Mouse (Mus musculus) limb, embryonic 14.5 days (tissue): ENCODE measurements at regions not wholly inside any gene's neighbourhood (a gene's known extent, or its start where the extent isn't known, plus 50 kb on each side); places are given as distances from the start of the nearest gene placed in this dataset.
A peak's percentile ranks its signal among the peaks of the same experiment; 100 is the strongest.

Source experiments
- ATAC-seq: fragments of 200-750 bp; cut with Nextera tagmentation; 2 replicates; pipeline ENCODE4 v1.8.0; 2017; ENCODE audit warnings: low read depth, moderate number of reproducible peaks, moderate TSS enrichment; ENCODE audit not compliant: low FRiP score
- DNase-seq: peaks from one replicate; pipeline ENCODE4 v3.0.0-alpha.2; 2015; ENCODE audit warnings: low spot score
- H3K27ac ChIP-seq: fragments of 300-500 bp; sonication (generic); replicated peaks from 2 replicates; pipeline ENCODE4 v1.5.1; 2014; ENCODE audit warnings: low read depth, mild to moderate bottlenecking, low read length, moderate library complexity, mixed read lengths
- H3K27me3 ChIP-seq: fragments of 300-500 bp; sonication (generic); 2 replicates; pipeline ENCODE4 v1.6.1; 2014; ENCODE audit warnings: low read length, mixed read lengths; ENCODE audit not compliant: control insufficient read depth, insufficient read depth
- H3K36me3 ChIP-seq: fragments of 300-500 bp; sonication (generic); 2 replicates; pipeline ENCODE4 v1.6.1; 2014; ENCODE audit warnings: mild to moderate bottlenecking, low read length, moderate library complexity, mixed read lengths; ENCODE audit not compliant: control insufficient read depth, insufficient read depth
- H3K4me1 ChIP-seq: fragments of 300-500 bp; sonication (generic); 2 replicates; pipeline ENCODE4 v1.6.1; 2014; ENCODE audit warnings: antibody characterized with exemption, low read length, mixed read lengths; ENCODE audit not compliant: control insufficient read depth, insufficient read depth
- H3K4me2 ChIP-seq: fragments of 300-500 bp; sonication (generic); replicated peaks from 2 replicates; pipeline ENCODE4 v1.6.1; 2014; ENCODE audit warnings: low read depth, mild to moderate bottlenecking, low read length, moderate library complexity; ENCODE audit not compliant: severe bottlenecking
- H3K4me3 ChIP-seq: fragments of 300-500 bp; sonication (generic); replicated peaks from 2 replicates; pipeline ENCODE4 v1.5.1; 2014; ENCODE audit warnings: low read length
- H3K9ac ChIP-seq: fragments of 300-500 bp; sonication (generic); 2 replicates; pipeline ENCODE4 v1.6.1; 2014; ENCODE audit warnings: mild to moderate bottlenecking, low read depth, low read length, moderate library complexity; ENCODE audit not compliant: severe bottlenecking
- H3K9me3 ChIP-seq: fragments of 300-500 bp; sonication (generic); 2 replicates; pipeline ENCODE4 v1.6.1; 2016; ENCODE audit warnings: low read length; ENCODE audit not compliant: control insufficient read depth
- POLR2A ChIP-seq: fragments of 200-500 bp; IDR thresholded peaks from 2 replicates; pipeline ENCODE4 v1.8.0; 2012; ENCODE audit warnings: inconsistent platforms, mild to moderate bottlenecking, moderate library complexity, borderline replicate concordance; ENCODE audit not compliant: insufficient read depth, insufficient read length; ENCODE audit errors: extremely low read depth
- WGBS: fragments of 180-500 bp; shearing (Covaris S2); extraction: QIAGEN DNeasy Blood & Tissue Kit; methylation state at CpG from one replicate; pipeline ENCODE4 v1.1.7; 2014; 5-methylcytosine and 5-hydroxymethylcytosine counted together

GRCm38 (mm10) chr9:79001081-79001480 is 385.7 kb downstream of the Cd109 start:
- no peak overlapping the region for H3K9ac ChIP-seq
- H3K9me3 ChIP-seq: no peaks in the 10 kb centered on the region
- no peak for DNase-seq
- H3K4me3 ChIP-seq: no peak overlapping the region
- H3K27ac ChIP-seq: no peak overlapping the region
- no peaks in the 10 kb centered on the region for H3K4me1 ChIP-seq
- no peak for ATAC-seq
- no peak overlapping the region for H3K4me2 ChIP-seq
- no peak for TF ChIP-seq POLR2A
- no peaks in the 10 kb centered on the region for H3K36me3 ChIP-seq
- no peaks in the 10 kb centered on the region for H3K27me3 ChIP-seq

DNA sequence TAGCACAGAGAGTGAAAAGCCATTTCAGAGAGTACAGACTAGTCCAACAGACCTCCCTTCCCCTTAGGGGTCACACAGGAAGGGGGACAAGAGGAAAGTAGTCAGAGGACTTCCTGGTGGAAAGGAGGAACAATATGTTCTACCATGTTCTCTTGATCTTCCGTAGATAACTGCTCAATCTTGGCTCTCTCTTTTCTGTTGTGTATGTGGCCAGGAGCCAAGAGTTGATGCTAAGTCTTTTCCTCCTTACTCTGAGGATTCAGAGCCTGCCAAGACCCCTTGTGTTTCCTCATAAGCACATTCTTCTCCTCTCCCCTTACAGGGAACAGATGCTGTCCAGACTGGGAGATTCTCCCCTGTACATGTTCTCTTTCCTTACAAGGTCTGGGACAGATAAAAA is 386.6 kb downstream of the Cd109 start:
- peak; percentile 77 for DNase-seq
- 48% methylated on average over 1 of the region's 1 CpGs for WGBS
- H3K4me3 ChIP-seq: no peak overlapping the region
- no peak for TF ChIP-seq POLR2A
- no peak overlapping the region for H3K27ac ChIP-seq
- no peaks in the 10 kb centered on the region for H3K4me1 ChIP-seq
- H3K27me3 ChIP-seq: no peaks in the 10 kb centered on the region
- no peaks in the 10 kb centered on the region for H3K36me3 ChIP-seq
- no peaks in the 10 kb centered on the region for H3K9me3 ChIP-seq
- H3K9ac ChIP-seq: no peak overlapping the region
- ATAC-seq: 0 out of 2 replicates have a peak, but pooled peaks have one; percentile 23
- H3K4me2 ChIP-seq: no peak overlapping the region

GRCm38 (mm10) chr9:79004296-79004980 is 389.1 kb downstream of the Cd109 start:
- H3K4me1 ChIP-seq: no peaks in the 10 kb centered on the region
- no peak for DNase-seq
- H3K4me3 ChIP-seq: no peak overlapping the region
- H3K27me3 ChIP-seq: no peaks in the 10 kb centered on the region
- no peaks in the 10 kb centered on the region for H3K36me3 ChIP-seq
- no peaks in the 10 kb centered on the region for H3K9me3 ChIP-seq
- WGBS: 87% methylated on average over 3 of the region's 3 CpGs
- H3K27ac ChIP-seq: no peak overlapping the region
- ATAC-seq: no peak
- H3K4me2 ChIP-seq: no peak overlapping the region
- no peak for TF ChIP-seq POLR2A
- H3K9ac ChIP-seq: no peak overlapping the region

- Histone ChIP-seq H3K27ac (no peak overlapping the region), H3K9ac (no peak overlapping the region), H3K9me3 (no peaks in the 10 kb centered on the region), H3K4me1 (peaks cover 3% of the 10 kb centered on the region; the same call in 1 of the 2 replicates), H3K4me2 (no peak overlapping the region), H3K27me3 (no peaks in the 10 kb centered on the region), H3K36me3 (no peaks in the 10 kb centered on the region), H3K4me3 (no peak overlapping the region)
- TF ChIP-seq POLR2A: no peak
- WGBS: 94% methylated on average over 2 of the region's 2 CpGs
- ATAC-seq (no peak), DNase-seq (no peak)
These were observed 406.9 kb downstream of the Cd109 start for GRCm38 (mm10) chr9:79022291-79022690.

GRCm38 (mm10) chr9:79028234-79028633 is 412.9 kb downstream of the Cd109 start:
- no peaks in the 10 kb centered on the region for H3K36me3 ChIP-seq
- no peaks in the 10 kb centered on the region for H3K9me3 ChIP-seq
- H3K27me3 ChIP-seq: no peaks in the 10 kb centered on the region
- WGBS: 36% methylated on average over 6 of the region's 6 CpGs
- H3K27ac ChIP-seq: no peak overlapping the region
- peak; percentile 60; the same call in 1 of the 2 replicates for ATAC-seq
- peaks cover 12% of the 10 kb centered on the region; the same call in 1 of the 2 replicates for H3K4me1 ChIP-seq
- no peak for DNase-seq
- H3K9ac ChIP-seq: no peak overlapping the region
- no peak overlapping the region for H3K4me3 ChIP-seq
- TF ChIP-seq POLR2A: no peak
- H3K4me2 ChIP-seq: no peak overlapping the region
